Mouse (Mus musculus) testis, adult 10 weeks (tissue): ENCODE measurements around the gene Gm10320. TPM values are rescaled to one million over a fixed set of nuclear protein-coding genes. Genes with fewer than 3 reads are reported as not detected.

Experiments used
- polyA plus RNA-seq: library from polyadenylated mRNA; stranded (reverse); fragments of 350-450 nt; fragmentation: Illumina TruSeq; extraction: RNeasy Lipid Tissue Mini Kit (QIAGEN cat#74804); gene quantifications from one replicate; pipeline ENCODE4 v1.2.3, GENCODE M21; 2014; ENCODE audit warnings: low read depth, low replicate concordance

The Gm10320 gene
- polyA plus RNA-seq: not detected

DNA sequence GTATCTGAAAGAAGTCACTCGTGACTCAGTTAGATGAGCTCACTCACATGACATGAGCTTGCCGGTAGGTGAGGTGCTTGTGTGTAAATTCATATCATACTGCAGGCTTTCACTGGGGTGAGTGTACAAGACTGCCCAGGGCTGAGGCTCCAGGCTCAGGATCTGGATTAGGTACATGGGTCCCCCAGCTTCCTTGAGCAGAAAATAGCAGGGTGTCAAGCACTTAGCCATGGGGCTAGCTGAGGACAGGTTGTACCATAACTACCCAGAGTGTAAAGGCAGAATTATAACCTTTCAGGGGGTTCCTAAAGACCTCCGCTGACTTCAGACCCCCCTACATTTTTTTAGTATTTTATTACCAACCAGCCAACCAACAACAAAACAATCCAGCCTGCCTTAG lies at the start of gene Gm10320:
Gene Gm10320 (minus strand): TSS at position 93 of the 400 bp plus-strand sequence.

Other genes starting within 250 kb of the Gm10320 start
- 9.7 TPM for gene Utp15, start 229.0 kb downstream of the Gm10320 start, polyA plus RNA-seq
- gene Ankra2, start 228.9 kb downstream of the Gm10320 start, polyA plus RNA-seq: 48.2 TPM
- not detected for gene Gm21976, start 212.1 kb downstream of the Gm10320 start, polyA plus RNA-seq
- 1,152 TPM for gene Btf3, start 175.0 kb downstream of the Gm10320 start, polyA plus RNA-seq
- not detected for gene Foxd1, start 137.8 kb downstream of the Gm10320 start, polyA plus RNA-seq
- gene Tmem174, start 145.4 kb upstream of the Gm10320 start, polyA plus RNA-seq: not detected
- gene Tmem171, start 202.8 kb upstream of the Gm10320 start, polyA plus RNA-seq: not detected